Mouse (Mus musculus): ENCODE data around the gene St6galnac3.

Gene St6galnac3

GRCm38 (mm10) chr3:153236262-153236661 lies 488.7 kb downstream of the St6galnac3 start:
- no peak for DNase-seq (ENCODE audit: inconsistent ontology term)

GRCm38 (mm10) chr3:153222611-153223402 lies 502.2 kb downstream of the St6galnac3 start:
- no peak for DNase-seq (ENCODE audit: inconsistent ontology term)

DNA sequence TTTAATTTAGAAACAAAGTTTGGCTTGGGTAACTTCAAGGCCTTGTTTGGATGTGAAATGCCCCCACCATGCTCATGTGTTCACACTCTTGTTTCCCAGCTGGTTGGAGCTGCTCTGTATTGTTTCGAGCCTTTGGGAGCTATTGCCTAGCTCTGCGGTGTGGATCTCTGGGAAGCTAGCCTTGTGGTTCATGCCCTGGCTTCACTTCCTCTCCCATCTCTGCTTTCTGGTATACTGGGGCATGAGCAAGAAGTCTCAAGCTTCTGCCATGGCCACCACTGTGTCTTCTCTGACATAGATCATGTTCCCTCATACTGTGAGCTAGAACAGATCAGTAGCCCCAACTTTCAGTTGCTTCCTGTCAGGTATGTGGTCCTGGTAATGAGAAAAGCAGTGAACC lies 505.6 kb downstream of the St6galnac3 start:
- no peak for DNase-seq (ENCODE audit: inconsistent ontology term)

DNA sequence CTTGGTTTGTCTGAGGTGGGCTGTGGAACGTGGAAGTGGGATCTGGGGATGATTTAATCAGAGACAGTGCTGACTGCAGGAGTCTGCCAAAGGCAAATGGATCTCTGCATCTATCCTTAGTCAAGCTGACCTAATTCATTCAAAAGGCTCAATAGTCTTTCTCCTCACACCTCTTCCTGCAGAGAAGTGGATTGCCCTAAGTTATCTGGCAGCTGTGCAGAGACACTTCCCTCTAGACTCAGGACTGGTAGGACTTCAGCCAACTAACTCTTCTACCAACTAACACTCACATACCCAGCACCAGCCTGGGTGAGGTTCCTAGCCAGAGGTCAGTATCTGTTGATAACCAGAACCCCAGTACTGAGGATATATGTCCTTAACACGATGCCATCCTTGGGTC lies 516.8 kb downstream of the St6galnac3 start:
- DNase-seq (ENCODE audit: inconsistent ontology term), result no peak

DNA sequence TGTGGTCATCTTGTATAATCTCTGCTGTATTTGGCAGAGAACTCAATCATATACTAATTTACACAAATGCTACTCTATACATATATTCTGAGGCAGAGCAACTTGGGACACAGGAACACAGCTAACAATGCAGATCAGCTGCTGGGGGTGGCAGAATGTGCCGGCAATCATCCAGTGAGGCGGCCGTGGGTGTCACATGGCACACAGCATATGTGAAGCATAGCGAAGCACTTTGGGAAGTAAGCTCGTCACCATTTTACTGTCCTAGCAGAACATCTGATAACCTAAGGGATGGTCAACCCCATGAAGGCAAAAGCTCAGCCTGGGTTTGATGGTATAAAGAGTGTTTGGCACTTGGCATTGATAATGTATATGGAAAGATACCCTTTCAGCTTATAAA lies 520.9 kb downstream of the St6galnac3 start:
- no peak for DNase-seq (ENCODE audit: inconsistent ontology term)

DNA sequence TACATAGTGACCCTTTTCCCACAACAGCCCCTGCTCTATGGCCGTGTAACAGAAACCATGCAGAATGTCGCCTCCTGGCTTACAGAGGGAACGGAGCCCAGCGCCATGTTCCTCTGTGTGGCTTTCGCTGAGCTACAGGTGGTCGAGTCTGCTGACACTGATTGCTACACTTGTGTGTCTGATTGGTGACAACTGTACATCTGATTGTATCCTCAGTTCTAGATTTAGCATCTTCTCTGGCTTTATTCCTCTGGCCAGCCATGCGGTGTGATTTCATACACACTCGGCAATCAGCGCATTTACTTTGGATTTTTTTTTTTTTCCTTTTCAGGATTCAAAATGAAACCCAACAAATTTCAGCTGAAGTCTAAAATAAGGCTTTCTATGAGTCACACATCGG lies 523.1 kb downstream of the St6galnac3 start:
- DNase-seq (ENCODE audit: inconsistent ontology term), result no peak

DNA sequence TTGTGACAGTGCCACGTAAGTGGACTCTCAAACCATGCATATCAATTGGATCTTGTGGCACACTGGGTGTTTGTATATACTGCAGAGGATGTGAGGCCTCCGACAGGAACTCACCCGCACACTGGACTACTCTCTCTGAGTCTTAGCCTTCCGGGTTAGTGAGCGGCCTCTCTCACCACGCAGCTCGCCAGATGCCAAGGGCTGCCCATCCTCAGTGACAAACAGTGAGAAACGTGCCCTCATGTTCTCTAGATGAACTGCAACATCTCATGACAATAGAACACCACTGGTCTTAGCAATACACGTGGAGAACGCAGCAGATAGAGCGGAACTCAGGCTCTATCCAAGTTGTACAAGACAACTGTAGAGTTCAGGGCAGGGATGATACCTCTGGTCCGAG lies 524.2 kb downstream of the St6galnac3 start:
- DNase-seq (ENCODE audit: inconsistent ontology term), result no peak

GRCm38 (mm10) chr3:153200076-153200475 lies 524.9 kb downstream of the St6galnac3 start:
- no peak for DNase-seq (ENCODE audit: inconsistent ontology term)

DNA sequence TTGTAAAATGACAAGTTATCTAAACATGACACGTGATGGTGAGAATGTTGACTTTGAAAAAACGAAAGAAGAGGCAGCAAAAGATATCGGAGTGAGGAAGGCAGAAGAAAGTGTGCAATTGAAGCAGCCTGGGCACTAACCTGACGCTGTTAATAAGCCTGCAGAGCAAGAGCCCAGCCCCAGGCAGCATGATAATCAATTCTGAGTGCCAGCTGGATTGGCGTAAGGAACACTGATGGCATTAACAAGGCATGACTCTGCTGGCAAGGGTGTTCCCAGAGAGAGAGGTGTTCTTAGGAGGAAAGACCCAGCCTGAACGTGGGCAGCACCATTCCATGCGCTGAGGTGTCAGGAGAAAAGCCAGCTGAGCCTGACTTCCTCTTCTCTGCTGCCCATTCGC lies 525.7 kb downstream of the St6galnac3 start:
- no peak for DNase-seq (ENCODE audit: inconsistent ontology term)

DNA sequence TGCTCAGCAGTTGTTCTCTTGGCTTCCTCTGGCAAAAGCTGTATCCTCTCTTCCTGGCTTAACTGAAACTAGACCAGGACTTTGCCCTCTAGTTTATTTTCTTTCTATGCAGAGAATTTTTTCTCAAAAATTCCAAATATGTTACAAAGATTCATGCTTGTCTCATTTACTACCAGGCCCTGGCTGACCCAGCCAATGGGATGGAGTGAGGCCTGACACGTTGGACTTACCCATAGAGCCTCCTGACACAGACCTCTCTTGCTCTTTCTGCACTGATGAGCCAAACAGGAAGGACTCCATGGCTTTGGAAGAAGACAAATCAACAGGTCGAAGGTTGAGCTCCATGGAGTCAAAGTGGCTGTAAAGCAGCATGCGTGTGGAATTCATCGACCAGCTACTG lies 526.5 kb downstream of the St6galnac3 start:
- DNase-seq (ENCODE audit: inconsistent ontology term), result peak; percentile 32

- DNase-seq (ENCODE audit: inconsistent ontology term), result no peak
These were observed 531.9 kb downstream of the St6galnac3 start for GRCm38 (mm10) chr3:153193025-153193424.

DNA sequence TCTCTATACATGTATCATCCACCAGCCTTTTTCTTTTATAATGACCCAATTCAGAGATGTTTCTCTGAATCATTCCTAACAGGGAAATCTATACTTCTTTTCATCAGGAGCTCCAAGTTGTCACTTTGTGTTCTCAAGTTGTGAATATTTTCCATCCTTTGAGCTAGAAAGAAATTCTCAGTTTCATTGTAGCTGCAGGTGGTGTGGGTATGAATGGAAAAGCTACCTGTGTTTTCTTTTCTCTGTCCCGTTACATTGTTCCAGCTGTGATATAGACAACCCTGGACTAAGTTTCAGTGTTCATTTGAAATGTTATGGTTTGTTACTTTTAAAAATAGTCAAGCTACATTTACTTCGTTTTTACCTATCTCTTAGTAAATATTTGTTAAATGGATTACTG lies 534.2 kb downstream of the St6galnac3 start:
- DNase-seq (ENCODE audit: inconsistent ontology term), result no peak

DNA sequence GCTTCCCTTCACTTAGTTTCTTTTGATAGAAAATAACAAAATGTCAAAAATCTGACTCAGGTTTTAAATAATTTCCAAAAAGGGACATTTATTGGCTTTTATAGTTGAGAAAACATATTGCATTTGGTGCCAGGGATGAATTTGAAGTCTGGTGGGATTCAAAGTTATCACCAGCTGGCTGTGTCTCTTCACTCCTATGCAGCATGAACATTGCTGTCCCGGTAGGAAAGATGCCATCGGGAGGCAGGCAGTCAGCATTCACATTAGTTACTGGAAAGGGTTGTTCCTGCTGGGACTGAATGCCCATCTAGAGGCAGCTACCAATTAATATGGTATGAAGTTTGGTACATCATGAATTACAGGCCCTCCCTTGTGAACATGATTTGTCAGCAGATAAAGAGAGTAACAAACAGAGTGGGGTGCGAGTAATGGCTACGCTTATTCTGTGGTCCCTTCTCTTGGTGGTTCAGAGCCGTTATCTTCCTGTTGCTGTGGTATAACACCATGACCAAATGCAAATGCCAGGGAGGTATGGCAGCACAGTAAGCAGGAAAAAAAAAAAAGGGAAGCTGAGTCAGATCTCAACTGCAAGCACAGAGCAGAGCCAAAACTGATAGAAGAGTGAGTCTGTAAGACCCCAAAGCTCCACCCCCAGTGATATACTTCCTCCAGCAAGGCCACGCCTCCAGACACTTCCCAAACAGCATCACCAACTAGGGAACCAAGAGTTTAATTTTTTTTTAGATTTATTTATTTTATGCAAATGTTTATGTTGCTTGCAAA lies 535.1 kb downstream of the St6galnac3 start:
- DNase-seq (ENCODE audit: inconsistent ontology term), result no peak

GRCm38 (mm10) chr3:153188224-153188623 lies 536.8 kb downstream of the St6galnac3 start:
- DNase-seq (ENCODE audit: inconsistent ontology term), result no peak

DNA sequence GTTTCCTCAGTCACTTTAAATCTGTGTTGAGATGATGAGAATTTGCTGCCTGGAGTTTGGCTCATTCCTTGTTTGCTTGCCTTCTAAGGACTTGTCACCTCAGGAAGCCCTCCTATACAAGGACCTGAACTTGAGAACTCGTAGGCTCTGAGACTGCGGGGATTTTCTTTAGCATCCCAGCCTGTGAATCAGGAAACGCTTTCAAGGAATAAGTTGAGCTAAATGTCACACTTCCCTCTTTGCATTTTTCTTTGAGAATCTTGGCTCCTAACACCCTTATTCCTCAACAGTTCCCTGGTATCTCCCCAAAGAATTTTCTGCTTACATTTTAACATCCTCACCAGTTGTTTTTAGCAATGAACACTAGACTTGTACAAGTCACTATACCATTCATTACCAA lies 539.9 kb downstream of the St6galnac3 start:
- no peak for DNase-seq (ENCODE audit: inconsistent ontology term)

DNA sequence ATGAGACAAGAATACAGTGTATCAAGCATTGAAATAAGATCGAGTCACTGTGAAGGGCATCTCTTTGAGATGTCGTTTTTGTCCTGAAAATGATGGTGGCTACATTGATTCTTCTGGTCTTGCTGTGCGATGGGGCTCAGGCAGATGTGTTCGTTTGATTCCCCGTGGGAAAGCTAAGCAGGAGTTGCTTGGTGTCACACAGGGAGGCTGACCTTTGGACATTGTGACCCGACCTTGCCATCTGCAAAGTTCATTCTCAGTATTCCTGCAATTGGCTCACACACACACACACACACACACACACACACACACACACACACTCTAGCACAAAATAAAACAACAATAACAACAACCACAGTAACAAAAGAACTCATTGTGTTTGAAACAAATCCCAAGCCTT lies 543.7 kb downstream of the St6galnac3 start:
- DNase-seq (ENCODE audit: inconsistent ontology term), result no peak

DNA sequence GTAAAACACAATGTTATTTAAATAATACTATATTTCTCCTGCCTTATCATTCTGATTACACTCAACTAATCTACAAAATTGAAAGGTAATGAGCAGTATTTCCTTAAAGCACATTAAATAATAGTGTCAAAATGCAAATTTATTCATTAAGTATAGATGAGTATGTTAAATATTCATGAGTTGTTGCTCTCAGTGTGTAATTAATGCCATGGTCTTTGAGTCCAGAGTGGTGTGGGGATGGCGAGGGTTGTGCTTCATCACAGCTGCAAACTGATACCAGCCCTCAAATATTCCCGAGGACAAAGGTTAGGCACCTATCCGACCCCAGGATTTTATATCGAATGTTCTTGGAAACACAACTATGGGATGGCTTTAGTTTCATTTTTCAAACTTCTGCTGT lies 548.2 kb downstream of the St6galnac3 start:
- DNase-seq (ENCODE audit: inconsistent ontology term), result no peak

DNA sequence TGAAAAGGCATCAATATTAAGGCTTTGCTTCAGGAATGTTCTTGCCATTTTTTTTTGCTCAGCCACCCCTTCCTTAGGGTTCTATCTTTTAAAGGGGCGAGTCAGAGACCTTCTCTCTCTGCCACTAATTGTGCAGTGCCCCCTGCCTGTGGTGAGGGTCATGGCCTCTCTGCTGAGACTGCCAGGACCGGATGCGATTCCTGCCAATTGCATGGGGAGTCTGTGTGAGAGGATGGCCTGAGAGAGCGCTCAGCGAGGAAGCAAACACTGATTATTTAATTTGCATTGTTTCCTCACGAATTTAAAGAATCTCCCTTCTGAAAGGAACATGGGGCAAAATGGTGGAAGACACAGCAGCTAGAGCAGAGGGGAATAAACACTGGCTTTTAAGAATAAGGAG lies 548.6 kb downstream of the St6galnac3 start:
- no peak for DNase-seq (ENCODE audit: inconsistent ontology term)

GRCm38 (mm10) chr3:153174336-153175033 lies 550.5 kb downstream of the St6galnac3 start:
- no peak for DNase-seq (ENCODE audit: inconsistent ontology term)

- no peak for DNase-seq (ENCODE audit: inconsistent ontology term)
These were observed 551.4 kb downstream of the St6galnac3 start for GRCm38 (mm10) chr3:153173567-153173966.

DNA sequence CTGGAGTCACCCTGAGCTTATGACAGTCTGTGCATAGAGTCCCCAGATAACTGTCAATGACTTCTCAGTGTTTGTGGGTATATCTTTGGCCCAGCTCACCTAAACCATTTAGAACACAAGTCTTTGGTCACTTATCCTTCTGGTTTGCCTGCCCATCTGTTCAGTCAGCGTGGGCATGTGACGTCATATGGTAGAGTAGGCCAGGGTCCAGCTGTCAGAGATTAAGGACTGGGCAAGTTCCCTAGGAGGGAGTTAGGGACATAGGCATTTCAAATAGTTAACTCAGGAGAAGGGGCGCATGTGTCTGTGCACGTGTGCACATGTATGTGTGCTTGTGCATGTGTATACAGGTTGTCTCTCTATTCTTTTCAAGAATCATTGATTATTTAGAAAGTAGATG lies 554.8 kb downstream of the St6galnac3 start:
- no peak for DNase-seq (ENCODE audit: inconsistent ontology term)

DNA sequence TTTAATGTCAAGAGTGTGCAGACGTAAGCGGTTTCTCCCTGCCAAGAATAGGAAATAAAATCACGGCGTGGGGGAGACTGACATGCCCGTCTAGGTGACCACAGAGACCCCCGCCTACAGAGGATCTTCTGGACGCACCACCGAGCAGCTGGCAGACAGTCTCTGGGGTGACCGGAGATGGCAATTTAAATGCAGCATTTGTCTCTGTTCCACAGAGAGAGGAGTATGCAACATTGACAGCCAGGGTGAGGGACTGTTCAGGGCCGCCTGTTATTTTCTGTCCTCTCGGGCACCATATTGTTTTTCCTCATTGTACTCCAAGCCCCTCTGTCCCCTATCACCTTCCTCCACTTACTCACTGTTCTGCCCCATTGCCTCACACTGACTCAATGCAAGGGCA lies 555.2 kb downstream of the St6galnac3 start:
- no peak for DNase-seq (ENCODE audit: inconsistent ontology term)

- DNase-seq (ENCODE audit: inconsistent ontology term), result no peak
These were observed 563.3 kb downstream of the St6galnac3 start for GRCm38 (mm10) chr3:153161676-153162075.

Measured in Muller cell, postnatal 12 days (primary cell).